Mouse (Mus musculus): Measurements from ENCODE around the gene Nat8l. TPM values are rescaled to one million over a fixed set of nuclear protein-coding genes. Genes with fewer than 3 reads are reported as not detected.

Nat8l gene
- 1.6 TPM for polyA plus RNA-seq (2014; fragmentation: Illumina TruSeq; extraction: RNeasy Lipid Tissue Mini Kit (QIAGEN cat#74804); ENCODE audit: low read depth, low replicate concordance)

DNA sequence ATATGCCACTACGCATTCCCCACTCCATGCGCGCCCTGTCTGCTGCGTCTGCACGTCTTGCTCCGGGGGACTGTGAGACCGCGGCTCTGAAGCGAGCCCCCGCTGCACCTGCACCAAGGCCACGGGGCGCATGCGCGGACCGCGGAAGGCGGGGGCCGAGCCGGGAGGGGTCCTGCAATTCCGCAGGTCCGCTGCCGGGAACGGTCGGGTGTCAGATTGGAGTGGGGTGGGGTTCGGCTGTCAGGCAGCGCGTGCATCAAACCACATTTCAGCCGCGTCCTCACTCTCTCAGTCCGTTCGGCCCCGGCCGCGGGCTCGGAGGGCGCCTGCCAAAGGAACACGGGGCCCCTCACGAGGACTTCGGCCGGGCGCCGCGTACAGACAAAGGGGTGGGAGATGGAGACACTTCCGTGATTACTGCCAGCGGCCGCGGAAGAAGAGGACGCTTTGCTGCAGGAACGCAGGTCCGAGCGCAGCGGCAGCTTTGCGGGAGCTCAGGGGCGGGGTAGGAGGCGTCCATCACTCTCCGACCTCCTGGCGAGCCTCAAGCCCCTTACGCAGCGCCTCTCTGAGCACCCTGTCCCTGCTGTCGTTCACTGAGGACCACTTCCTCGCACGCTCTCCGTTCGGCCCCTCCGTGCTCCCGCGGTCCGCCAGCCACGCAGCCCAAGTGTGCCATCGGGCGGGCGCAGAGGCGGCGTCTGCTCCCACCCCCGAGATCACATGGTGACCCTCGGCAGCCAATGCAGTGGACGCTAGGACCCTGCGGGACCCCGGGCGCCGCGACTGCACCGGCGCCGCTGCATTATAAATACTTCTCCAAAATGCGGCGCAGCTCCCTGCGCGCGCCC lies at the start of gene Nat8l:
TSS of gene Nat8l (plus strand) at position 142 of the 851 bp plus-strand sequence.

DNA sequence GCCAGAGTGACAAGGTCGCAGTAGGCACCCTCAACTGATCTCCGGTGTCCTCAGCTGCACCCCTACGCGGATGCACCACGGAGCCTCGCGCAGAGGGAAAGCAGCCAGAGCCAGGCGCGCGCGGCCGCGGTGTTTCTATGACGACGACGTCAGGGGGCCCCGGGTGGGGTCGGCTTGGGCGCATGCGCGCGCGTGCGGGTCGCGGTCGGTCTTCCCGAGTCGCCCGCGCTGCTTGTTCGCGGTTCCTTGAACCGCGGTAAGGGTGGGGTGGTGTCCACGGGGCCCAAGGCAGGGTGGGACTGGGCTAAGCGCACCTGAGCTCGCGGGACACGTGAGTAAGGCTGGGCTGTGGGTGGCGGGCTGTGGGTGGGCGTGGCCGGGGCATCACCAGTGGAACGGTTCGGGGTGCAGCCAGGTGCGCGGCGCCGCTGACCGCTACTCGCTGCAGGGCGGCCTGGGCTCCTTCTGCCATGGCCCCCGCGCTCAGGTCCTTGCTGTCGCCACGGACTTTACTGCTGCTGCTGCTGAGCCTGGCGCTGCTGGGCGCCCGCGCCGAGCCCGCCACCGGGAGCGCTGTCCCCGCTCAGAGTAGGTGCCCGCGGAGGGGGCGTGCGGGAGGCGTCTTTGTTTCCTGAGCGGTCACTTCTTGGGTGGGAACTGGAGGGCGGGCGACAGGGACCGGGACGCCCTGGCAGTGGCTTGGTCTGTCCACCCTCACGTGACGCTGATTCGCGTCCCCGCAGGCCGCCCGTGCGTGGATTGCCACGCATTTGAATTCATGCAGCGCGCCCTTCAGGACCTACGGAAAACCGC lies 12.3 kb upstream of the Nat8l start, which contains the start of gene Gm1673:
TSS of gene Gm1673 (plus strand) at position 125 of the 813 bp plus-strand sequence.

Other genes with a start within 250 kb of the Nat8l start
- gene Letm1, start 213.2 kb upstream of the Nat8l start, polyA plus RNA-seq (2014; fragmentation: Illumina TruSeq; extraction: RNeasy Lipid Tissue Mini Kit (QIAGEN cat#74804); ENCODE audit: low read depth, low replicate concordance): 13.2 TPM
- gene Nsd2, start 175.3 kb upstream of the Nat8l start, polyA plus RNA-seq (2014; fragmentation: Illumina TruSeq; extraction: RNeasy Lipid Tissue Mini Kit (QIAGEN cat#74804); ENCODE audit: low read depth, low replicate concordance): 76.8 TPM
- gene Nelfa, start 59.6 kb upstream of the Nat8l start, polyA plus RNA-seq (2014; fragmentation: Illumina TruSeq; extraction: RNeasy Lipid Tissue Mini Kit (QIAGEN cat#74804); ENCODE audit: low read depth, low replicate concordance): 5.3 TPM
- not detected for gene Gm1673, start 12.6 kb upstream of the Nat8l start, polyA plus RNA-seq (2014; fragmentation: Illumina TruSeq; extraction: RNeasy Lipid Tissue Mini Kit (QIAGEN cat#74804); ENCODE audit: low read depth, low replicate concordance)
- 8.6 TPM for gene Poln, start 173.5 kb downstream of the Nat8l start, polyA plus RNA-seq (2014; fragmentation: Illumina TruSeq; extraction: RNeasy Lipid Tissue Mini Kit (QIAGEN cat#74804); ENCODE audit: low read depth, low replicate concordance)
- 53.0 TPM for gene Haus3, start 173.5 kb downstream of the Nat8l start, polyA plus RNA-seq (2014; fragmentation: Illumina TruSeq; extraction: RNeasy Lipid Tissue Mini Kit (QIAGEN cat#74804); ENCODE audit: low read depth, low replicate concordance)
- 16.4 TPM for gene Mxd4, start 191.7 kb downstream of the Nat8l start, polyA plus RNA-seq (2014; fragmentation: Illumina TruSeq; extraction: RNeasy Lipid Tissue Mini Kit (QIAGEN cat#74804); ENCODE audit: low read depth, low replicate concordance)